Mouse (Mus musculus): ENCODE measurements around the gene Srebf2. TPM values are rescaled to one million over a fixed set of nuclear protein-coding genes. Genes with fewer than 3 reads are reported as not detected.

Srebf2 gene
- total RNA-seq, 2 experiments from 2014 or later: 37.0 to 42.8 TPM

DNA sequence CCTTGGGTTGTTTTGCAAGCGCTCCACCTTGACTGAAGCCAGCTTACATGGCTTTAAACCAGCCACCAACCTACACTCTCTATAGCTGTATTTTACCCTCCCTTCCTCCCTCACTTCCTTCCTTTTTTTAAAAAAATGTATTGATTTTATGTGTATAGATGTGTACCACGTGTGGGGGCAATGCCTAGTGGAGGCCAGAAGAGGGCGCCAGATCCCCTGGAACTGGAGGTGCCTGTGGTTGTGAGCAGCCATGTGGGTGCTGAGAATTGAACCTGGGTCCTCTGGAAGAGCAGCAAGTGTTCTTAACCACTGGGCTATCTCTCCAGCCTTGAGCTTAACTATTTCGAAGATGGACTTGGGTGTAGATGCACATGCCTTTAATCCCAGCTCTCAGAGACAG lies 35.3 kb downstream of the Srebf2 start:
- DNase-seq: no peak

DNA sequence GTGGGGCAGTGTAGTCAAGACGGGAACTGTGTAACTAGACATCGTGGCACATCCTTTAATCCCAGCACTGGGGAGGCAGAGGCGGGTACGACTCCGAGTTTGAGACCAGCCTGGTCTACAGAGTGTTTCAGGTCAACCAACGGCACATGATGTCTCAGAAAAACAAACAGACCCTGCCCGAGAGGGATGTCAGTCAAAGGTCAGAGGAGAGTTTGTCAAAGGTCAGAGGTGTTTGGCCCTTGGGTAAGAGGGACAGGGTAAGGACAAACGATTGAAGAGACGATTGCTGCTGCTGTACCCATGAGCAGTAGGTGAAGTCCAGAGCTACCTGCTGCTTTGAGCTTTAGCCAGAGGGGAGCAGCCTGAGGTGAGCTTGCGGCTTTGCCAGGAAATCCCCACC lies 36.6 kb downstream of the Srebf2 start:
- DNase-seq: no peak

DNA sequence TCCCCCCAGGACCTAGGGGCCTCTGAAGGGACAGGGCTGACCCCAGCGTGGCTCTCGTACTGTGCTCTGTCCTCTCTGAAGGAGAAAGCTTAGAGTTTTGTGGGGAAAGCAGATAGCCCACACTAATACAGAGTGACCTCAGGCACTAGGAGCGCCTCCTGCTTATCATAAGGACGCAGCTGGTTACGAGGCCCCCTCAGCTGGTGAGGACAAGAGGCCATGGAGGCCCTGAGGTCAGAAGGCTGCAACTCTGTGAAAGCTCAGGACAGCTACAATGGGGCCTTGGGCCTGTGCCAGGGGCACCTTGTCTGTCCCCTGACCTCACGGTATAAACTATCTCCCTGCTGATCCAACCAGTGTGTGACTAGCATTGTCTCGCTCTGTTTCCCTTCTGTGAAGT lies 37.2 kb downstream of the Srebf2 start:
- DNase-seq: no peak

DNA sequence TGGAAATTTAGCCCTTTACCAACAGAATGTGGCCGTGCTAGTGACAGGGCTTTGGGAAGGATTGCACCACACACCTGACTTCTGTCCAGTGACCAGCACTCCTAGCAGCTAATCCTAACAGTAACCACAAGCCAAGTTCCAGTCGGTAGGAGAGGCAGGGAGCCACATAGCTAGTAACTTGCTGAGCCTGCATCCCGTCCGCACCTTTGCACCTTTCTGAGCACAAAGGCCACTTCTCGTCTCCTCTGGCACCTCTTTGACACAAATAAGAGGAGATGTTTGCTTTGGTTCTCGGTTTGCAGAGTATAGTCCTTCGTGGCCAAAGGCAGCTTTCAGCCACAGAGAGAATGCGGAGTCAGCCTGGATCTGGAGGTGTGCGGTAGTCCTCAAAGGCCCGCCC lies 37.7 kb downstream of the Srebf2 start:
- no peak for DNase-seq

DNA sequence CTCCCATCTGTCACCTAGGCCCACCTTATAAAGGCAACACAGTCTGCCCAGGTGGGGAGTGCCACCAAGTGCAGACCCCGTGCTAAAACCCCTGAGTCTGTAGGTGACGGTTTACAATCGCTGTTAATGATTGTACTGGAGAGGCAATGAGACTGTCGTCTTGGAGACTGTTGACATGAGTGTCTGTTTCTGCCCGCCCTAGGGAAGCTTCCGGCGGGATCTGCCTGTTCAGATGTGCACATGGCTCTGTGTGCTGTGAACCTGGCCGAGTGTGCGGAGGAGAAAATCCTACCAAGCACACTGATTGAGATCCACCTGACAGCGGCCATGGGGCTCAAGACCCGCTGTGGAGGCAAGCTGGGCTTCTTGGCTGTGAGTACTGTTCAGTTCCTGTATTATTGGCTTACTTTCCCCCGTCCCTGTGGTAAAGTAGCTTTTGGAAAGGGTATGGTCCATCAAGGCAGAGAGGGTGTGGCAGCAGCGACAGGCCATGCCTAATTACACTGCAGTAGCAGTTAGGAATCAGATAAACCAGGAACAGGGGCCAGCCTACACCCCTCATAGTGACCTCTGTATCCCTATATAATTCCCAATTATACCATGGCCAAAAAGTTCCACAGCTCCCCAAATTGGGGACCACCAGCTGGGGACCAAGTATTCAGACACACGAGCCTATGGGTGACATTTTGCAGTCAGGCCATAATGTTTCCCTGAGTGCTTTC lies 38.2 kb downstream of the Srebf2 start:
- no peak for DNase-seq

DNA sequence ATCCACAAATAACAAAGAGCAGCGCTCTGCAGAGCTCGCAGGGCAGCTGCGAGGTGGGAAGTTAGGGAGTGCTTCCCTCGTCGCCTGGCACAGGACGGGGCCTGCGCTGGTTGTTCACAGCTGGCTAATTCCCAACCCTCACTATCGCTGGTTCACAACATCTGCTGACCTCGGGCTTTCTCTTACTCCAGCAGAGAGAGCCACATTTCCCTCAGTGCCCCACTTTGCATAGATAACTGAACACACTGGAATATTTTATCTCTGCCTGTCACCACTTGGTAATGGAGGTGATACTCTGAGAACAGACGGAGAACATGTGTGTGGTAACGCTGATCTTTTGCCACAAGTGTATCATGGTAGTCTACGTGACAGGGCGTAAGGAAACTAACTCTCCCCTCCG lies 39.1 kb downstream of the Srebf2 start:
- DNase-seq: no peak

DNA sequence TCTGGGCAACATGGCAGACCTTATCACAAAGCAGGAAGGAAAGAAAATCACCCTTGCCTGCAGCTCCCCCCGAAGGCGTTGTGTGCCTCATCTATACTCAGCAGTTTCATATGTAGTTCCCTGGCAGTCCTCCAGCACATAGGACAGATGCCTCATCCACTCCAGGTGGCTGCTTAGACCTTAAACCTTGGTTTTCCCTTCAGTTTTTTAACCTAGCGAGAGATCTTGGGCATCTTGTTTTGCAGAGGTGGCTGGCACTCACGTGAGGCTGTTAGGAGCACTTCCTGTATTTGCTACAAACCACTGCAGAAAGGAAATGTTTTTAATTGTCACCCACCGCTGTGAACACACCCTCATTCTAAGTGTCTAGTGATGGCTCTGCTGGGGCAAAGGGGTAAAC lies 40.0 kb downstream of the Srebf2 start:
- DNase-seq: no peak

DNA sequence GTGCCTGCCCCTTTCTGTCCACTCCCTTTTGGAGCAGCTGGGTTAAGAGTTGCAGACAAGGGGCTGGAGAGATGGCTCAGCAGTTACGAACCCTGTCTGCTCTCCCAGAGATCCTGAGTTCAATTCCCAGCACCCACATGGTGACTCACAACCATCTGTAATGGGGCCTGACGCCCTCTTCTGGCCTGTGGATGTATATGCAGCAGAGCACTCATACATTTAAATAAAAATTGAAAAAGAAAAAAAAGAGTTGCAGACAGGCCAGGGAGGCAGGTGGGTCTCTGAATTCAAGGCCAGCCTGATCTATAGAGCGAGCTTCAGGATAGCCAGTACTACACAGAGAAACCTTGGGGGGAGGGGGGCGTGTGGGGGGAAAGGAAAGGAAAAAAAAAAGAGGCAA lies 40.4 kb downstream of the Srebf2 start:
- DNase-seq: no peak

DNA sequence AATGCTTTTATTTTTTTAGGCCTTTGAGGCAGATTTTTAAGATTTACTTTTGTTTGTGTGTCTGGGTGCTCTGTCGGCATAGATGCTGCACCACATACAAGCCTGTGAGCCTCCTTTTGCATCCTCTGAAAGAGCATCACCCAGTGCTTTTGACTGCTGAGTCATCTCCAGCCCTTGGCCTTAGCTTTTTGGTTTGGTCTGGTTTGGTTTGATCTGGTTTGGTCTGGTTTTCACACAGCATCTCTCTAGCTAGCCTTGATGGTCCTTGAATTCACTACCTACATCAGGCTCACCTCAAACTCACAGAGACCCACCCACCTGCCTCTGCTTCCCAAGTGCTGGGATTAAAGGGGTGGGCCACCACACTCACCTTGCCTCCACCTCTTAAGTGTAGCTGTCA lies 40.9 kb downstream of the Srebf2 start:
- DNase-seq: no peak

DNA sequence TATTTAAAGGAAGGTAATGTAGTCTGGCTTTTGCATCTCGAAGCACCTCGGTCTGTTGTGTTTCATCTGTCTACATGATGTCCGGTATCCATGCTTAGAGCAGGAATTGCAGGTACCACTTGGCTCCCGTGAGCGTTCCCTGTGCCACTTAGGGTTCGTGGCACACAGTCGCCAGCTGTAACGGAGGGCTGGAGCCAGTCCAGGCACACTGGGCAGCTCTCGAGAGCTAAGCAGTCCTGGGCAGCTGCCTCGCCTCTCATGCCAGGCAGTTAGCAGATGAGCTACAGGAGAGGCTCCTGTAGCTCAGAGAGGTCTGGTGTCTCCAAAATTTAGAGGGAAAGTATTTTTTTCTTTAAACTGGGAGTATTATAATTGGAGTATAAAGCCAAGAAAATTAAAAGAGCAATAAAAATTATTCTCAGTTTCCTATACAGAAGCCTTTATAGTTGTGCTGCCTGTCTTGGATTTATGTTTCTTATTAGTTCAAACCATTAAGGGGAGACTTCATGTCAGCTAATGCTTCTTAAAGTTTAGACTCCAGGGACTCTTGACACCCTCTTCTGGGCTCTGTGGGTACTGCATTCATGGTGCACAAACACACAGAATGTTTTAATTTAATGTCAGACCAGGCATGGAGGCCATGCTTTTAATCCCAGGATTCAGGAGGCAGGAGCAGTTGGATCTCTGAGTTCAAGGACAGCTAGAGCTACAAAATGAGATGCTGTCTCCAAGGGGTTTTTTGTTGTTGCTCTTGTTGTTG lies 41.7 kb downstream of the Srebf2 start:
- peak; percentile 74 for DNase-seq

DNA sequence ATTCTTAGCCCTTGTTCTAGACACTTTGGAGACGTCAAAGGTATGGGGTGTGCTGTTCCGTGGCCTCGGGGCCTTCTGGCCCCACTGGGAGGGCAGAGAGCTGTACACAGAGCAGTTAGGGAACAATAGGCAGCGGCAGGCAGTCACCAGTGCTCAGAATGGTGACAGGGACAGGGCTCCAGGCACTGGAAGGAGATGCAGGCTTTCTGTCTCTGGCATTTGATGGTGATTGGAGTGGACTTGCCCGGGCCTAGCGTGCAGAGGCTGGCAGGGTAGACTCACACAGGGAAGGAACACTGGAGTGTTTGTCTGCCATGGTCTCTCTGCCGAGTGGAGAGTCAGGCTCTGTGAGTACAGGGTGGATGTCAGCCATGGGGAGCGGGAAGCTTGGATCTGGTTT lies 45.6 kb downstream of the Srebf2 start:
- no peak for DNase-seq

DNA sequence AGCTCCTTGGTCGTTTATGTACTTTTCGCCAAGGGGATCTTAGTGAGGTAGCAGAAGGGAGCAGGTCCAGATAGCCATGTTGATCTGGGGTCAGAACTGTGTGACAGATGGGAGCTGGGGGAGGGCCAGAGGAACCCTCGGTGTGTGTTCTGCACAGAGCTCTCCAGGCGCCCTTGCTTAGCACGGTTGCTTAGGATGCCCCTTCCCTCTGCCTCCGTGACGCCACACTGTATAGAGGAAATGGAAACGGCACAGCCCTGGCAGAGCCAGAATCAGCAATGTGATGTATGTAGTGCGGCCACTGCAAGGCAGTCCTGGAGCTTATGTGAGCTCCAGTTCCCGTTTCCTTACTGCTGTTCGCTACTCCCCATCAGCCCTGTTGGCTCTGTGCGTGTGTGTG lies 49.3 kb downstream of the Srebf2 start:
- no peak for DNase-seq

DNA sequence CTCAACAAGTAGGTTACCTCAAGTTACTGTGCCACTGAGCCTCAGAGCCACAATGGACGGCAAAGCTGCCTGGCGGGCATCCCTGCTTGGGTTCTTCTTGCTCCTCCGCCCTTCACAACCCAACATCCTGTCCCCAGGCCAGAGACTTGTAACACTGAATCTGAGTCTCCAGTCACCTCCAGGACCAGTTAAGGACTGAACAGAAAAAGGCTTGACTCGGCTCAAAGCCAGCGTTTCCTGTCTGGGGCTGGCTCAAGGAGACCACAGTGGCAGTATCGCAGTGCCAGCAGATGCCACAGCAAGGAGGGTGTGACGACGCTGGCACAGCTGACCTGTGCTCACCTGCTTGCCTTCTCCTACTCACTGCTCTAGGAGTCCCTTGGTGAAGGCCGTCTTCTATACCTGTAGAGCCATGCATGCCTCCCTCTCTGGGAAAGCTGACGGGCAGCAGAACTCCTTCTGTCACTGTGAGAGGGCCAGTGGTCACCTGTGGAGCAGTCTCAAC lies 50.3 kb downstream of the Srebf2 start:
- no peak for DNase-seq

DNA sequence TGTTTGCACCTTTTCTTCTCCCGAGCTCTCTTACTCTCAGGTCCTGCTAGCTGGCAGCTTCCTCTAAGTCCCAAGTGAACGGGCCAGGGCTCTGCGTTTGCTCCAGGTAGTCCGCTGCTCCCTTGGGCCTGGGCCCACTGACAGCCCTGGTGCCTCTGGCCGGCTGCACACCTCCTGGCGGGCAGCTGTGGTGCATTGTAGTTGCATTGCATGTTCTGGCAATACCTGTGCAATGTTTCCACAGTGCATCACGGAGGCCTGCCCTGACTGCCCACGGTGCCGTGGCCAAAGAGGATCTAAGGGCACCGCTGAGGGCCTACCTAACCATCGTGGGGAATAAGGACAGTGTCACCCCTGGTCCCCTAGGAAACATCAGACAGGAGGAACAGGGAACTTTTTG lies 51.0 kb downstream of the Srebf2 start:
- DNase-seq: no peak

DNA sequence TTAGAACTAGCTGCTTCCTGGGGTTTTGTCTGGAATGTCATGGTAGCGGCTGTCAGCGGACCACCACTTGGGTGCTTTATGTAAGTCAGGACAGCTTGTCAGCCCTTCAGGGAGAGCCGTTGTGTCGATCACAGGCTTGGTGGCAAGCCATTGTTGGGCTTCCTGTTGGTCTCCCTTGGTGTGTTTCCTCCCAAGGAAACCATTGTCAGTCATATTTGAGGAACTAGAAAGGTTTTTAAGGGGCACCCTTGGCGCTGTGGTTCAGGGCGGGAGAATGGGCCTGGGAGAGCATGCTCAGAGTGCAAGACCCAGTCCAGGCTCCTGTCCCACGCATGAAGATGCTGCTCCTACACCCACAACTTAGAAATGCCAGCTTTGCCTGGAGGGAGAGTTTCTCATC lies 51.4 kb downstream of the Srebf2 start:
- no peak for DNase-seq

DNA sequence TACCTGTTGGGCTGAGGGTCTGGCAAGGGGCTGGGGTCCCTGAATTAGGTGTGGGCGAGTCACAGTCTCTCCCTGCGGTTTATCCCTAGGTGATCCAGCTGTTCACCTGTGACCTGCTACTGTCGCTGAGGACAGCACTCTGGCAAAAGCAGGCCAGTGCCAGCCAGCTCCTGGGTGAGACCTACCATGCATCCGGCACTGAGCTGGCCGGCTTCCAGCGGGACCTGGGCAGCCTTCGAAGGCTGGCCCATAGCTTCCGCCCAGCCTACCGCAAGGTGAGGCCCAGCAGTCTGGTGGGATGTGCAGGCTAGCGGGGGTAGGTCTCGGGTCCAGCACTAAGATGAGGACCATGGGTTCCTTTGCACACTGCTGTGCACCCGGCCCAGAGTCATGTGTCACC lies 52.6 kb downstream of the Srebf2 start:
- no peak for DNase-seq

DNA sequence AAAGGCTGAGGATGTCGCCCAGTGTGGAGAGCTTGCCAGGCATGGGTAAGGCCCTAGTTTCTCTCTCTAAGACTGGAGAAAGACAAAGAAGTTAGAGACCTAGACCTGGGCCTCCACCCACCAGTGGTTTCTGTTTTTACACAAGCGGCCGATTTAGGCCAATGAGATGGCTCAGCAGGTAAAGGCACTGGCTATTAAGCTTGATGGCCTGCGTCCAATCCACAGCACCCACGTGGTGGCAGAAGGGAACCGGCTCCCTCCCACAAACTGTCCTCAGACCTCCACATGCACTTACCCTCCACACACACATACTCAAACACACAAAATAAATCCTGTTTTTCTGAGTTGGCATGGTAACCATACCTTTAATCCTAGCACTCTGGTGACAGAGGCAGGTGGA lies 55.1 kb downstream of the Srebf2 start:
- no peak for DNase-seq

DNA sequence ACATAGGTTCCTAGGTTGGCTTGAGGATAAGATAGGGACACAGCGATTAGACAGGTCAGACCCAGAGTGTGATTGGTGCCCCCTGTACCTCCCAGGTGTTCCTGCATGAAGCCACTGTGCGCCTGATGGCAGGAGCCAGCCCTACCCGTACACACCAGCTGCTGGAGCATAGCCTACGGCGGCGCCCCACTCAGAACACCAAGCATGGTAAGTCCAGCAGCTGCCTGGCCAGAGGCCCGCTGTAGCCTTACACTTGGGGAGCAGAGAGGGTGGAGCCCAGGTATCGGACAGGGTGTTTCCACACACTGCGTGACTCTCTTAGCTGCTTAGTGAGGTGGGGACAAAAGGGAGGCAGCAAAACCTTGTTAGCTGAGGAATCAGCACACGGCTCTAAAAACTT lies 56.1 kb downstream of the Srebf2 start:
- no peak for DNase-seq

DNA sequence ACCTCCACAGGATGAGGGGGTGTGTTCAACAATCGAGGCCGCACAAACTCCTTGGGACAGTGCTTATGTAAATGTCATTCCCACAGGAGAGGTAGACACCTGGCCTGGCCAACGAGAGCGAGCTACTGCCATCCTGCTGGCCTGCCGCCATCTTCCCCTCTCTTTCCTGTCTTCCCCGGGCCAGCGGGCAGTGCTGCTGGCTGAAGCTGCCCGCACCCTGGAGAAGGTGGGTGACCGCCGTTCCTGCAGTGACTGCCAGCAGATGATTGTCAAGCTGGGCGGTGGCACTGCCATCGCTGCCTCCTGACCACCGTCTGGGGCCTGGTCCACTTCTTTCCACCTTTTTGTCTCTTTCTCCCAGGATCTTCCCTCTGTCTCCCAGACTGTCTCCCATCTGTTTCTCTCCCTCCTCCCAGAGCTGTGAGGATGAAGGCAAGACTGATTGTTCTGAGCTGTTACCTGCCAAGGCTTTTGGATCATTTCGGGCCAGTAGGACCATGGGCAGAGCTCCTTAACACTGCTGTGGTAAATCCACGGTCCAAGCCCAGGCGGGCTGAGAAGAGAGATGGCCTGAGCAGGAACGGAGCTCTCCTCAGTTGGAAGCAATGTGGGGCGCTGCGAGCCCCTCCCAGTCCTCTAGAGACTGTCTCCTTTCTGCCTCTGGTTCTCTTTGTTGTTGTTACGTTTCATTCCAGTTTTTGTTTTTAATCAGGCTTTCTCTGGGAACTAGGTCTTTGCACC lies 56.8 kb downstream of the Srebf2 start:
- DNase-seq: no peak

DNA sequence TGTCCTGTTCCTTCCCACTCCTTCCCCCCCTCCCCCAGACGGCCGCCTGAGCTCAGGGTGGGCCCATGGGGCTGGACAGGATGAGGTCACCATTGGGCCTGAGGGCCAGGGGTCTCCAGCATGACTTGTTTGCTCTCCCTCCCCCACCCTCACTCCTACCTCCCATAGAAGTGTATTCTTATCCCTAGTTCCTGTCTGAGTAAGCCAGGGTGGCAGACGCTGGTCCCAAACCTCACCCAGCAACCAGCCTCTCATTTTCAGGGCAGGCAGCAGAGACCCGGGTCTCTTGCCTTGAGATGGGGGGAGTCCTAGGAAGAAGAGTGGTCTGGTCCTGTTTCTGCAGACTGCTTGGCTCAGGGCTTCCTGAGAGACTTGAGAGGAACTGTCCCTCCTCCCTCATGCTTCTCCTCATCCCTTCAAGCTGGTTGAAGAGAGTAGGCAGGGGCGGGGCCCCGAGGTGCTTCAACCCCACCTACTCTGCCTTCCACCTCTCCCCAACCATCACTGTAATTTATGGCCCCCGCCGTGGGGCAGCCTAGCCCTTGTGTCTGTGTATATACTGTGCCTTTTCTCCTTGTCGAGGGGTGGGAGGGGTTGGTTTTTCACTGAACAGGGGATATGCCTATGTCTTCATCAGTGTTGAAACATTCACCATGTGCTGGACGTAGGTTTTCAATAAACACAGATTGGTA lies 57.8 kb downstream of the Srebf2 start:
- no peak for DNase-seq

DNA sequence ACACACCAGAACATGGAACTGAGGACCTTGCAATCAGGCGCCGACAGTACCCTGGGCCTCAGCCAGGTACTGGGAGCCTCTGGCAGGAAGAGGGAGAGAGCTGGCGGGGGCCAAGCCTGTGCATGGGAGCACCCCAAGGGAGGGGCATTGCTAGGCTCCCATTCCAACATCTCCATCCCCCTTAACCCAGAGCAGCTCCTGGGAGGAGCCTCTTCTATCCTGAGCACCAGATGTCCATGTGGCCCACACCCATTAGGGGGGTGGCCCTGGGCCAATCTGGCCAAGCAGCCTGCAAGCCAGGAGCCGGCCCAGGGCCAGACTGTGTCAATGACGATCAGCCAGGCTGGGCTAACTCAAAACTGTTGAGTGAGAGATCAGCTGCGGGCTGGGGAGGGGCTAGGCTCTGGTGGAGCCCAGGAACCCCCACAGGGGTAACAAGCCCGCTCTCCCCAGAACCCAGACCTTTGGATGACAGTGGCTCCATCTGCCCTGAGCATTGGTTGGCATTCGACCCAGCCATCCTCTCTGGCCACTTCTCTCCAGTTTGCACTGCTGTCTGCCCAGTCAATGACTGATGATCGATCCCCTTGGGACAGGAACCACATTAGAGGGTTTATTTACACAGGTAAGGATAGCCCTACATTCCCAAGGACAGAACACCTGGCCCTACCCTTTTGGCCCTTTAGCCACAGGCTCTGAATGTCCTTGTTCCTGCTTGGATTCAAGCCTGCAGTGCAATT lies 59.6 kb downstream of the Srebf2 start:
- peak; percentile 89 for DNase-seq

DNA sequence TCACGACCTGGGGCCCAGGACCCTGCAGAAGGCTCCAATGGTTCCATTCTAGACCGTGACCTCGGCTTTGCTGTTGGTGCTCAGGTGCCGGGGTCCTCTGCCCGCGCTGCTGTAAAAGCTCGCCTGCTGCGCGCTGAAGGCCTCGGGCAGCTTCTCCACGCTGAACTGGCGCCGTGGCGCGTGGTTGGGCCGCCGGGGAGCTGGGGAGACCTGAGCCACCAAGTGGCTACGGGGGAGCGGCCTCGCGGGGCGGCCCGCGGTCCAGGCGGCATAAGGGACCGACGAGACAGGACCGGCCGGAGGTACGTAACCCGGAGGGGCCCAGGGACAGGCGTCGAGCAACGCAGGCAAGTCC lies 60.1 kb downstream of the Srebf2 start:
- no peak for DNase-seq
